Mouse (Mus musculus) frontal cortex, adult (tissue): ENCODE data around the gene Ikzf3.

Source experiments
- ATAC-seq: cut with Nextera tagmentation; 2 replicates; pipeline ENCODE4 v1.9.2; 2017; ENCODE audit warnings: mild to moderate bottlenecking, moderate library complexity, mixed read lengths; ENCODE audit not compliant: low TSS enrichment

Ikzf3 gene

DNA sequence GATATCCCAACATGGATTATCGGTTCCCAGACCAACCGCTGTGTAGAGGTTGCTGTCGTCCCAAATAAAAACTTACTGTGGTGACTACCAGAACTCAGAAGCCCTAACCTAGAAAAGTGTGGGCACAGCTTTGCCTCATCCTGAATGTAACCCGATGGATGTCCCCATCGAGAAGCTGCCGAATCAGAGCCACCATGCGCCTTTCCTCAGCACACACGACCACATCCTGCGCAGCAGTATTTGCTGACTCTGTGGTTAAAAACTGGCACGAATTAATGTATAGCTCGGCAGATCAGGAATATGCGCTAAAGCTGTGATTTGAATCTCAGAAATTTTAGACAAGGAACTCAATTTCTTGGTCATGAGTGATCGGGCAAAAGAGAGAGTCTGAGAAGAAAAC, 33.0 kb downstream of the Ikzf3 start:
- no peak for ATAC-seq

DNA sequence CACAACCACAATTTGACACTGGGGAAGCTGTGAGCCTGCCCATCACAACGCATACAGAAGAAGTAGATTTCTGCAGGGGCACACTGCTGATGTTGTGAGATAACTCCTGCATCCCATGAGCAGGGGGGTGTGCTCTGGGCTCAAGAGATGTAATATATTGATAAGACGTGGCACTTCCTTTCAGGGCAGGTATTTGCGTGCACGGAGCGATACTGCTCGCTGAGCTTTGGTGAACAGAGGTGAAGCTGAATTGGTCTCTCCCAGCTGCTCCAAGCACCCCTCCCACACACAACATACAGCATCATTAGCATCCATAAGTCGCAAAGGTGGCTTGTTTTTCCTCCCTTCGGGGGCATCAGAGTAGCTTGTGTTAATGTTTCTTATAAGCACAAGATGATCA, 35.7 kb downstream of the Ikzf3 start:
- ATAC-seq: no peak

DNA sequence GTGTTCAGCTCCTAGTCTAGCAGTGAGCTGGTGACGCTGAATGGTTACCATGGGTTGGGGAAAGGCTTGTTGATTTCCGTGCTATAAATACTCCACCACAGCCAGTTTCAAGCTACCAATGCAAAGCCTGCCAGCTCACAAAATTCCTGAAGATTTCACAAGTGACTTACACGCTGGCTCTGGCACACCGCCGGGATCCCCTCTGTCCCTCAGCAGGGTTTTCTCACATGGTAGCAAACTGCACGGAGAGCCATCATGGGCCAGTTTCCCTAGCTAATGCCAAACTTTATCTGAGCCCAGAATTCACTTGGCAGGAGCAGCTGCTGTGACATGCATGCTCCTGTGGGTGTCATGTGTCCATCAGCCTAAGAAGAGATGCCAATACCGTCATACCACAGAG, 36.4 kb downstream of the Ikzf3 start:
- ATAC-seq: no peak; the same call in 1 of the 2 replicates

DNA sequence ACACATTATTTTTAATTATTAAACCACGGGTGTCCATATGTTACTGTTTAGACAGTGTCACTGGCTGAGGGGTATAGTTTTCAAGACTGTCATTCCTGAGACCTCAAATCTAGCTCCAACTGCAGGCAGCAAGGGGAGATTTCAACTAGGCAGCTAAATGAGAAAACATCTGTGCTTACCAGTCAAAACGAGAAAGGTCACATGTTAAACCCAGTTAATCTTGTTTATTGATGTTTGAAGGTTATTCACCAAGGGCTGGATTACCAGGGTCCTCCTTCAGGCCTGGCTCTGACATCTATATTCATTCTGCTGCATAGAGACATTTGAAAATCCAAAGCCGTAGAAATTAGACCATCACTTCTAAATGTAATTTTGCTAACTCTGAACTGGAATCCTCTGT, 40.9 kb downstream of the Ikzf3 start:
- no peak for ATAC-seq

DNA sequence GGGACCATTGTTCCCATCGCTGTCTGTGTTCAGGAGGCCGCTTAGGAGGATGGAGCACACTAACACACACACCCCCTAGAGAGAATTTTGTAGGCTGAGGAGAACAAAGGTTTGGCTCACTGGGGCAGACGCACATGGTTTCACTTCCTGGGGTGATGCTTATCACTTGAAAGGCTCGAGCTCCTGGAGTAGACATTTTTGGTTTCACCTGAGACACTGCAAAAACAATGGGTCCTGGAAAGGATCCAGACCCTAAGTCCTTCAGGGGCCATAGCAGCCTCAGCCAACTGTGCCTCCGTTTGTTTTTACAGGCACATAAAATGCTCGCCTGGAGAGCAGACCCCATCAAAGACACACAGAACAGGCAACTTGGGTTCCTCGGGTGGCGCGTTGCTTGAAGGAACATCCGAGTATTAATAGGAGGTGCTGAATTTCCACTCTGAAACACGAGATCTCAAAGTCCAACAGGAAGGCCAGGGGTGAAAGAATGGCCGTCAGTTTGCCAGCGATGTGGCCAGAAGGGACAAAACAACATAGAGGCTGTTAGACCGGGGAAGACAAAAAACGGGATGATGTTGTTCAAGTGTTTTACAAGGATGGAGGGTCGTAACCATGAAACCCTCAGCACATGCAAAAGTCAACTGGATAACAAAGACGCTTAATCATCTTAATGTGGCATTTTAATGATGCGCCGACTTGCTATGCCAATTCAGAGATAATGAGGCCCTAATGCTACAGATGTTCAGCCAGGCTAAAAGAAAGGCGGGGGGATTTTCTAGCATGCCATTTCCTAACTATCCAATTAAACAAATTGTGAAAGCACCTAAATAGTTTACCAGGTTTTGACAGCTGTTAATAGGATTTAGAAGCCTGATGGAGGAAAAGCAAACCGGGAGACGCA, 48.2 kb downstream of the Ikzf3 start:
- no peak for ATAC-seq

DNA sequence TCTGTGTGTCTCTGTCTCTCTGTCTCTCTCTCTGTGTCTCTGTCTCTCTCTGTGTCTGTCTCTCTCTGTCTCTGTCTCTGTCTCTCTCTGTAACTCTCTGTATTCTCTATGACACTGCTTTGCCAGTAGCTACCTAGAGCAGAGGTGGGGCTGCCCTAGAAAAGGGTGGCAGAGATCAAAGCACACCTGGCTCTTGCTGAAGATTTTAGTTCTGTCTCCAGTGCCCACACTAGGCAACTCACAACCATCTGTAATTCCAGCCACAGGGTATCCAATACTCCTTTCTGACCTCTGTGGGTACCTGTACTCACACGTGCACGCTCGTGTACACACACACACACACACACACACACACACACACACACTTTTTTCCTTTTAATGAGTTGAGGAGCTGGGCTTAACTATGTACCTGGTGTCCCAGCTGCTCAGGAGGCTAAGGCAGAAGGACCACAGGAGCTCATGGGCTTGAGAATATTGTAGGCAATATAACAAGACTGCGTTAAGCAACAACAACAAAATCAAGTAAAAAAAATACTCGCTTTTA, 50.6 kb downstream of the Ikzf3 start:
- no peak for ATAC-seq

DNA sequence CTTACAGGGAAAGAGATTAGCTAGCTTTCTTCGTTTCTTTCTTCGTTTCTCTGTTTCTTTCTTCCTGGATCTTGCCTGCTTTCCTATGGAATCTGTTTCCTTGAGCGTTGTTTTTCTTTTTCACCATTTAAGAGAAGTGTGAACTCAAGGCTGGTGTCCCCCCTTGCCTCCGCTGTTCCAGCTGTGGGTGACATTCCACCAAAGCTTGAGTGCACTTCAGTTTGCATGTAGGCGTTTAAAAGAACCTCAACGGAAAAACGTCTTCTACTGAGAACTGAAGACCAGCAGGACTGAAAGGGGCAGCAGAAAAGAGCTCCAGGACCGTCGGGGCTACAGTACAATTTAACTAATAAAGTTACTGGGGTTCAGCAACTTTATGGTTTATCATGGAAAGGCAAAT, 52.4 kb downstream of the Ikzf3 start:
- no peak for ATAC-seq

DNA sequence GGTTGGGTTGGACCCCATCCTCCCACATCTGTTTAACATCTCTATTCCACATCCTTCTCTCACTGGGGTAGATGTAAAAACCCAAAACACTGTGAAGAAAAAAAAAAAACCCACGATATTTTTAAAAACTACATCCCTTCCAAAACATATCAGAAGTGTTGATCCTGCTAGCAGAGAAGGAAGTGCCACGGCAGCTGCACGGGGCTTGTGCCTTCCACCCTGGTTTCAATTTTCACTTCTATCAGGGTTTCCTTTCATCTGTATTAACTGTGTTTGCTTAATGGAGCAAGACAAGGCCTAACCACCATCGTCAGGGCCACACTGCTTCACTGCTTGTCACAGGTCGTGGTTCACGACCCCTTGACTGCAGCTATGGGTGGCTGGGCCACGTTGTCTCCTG, 52.9 kb downstream of the Ikzf3 start:
- ATAC-seq: no peak

DNA sequence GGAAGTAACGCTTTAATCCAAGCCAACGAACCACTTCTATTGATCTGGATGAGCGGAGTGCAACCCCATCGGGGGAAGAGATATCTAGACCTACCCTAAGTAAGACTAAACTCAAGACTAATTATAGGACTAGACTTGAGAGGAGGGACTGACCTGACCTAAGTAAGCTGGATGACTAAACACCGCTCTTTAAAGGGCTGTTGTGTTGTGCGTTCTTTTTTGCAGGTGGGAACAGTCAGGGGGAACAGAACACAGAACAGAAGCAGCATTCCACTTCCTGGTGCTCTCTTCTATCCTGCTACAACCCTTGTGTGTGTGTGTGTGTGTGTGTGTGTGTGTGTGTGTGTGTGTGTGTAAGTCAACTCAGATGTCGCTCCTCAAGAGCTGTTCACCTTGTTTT, 54.3 kb downstream of the Ikzf3 start:
- no peak for ATAC-seq

DNA sequence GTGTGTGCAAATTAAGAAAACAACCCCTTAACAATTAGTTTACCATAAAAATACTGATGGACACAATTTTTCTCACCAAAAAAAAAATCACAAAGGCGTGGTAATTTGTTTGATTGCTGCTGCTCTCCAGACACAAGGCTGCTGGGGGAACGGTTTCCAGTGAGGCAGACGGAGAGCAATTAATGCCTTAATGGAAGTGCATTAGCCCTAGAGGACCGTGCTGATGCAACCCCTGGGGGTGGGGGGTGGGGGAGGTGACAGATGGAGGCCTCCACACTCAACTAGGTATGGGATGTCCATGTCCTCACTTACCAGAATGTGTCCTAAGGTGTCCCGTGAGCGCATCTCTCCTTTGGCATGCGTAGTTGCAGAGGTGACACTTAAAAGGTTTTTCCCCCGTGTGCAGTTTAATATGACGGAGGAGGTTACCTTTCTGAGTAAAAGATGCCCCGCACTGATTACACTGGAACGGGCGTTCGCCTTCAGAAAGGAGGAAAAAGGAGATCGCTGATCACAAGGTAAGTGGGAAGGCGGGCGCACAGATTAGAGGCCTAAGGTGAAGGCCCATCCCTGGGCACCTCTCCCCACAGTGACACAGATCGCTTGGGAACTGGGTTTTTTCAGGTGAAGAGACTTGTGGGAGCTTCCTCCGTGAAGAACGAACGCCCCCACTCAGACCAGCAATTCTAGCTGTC, 57.1 kb downstream of the Ikzf3 start:
- ATAC-seq: no peak

DNA sequence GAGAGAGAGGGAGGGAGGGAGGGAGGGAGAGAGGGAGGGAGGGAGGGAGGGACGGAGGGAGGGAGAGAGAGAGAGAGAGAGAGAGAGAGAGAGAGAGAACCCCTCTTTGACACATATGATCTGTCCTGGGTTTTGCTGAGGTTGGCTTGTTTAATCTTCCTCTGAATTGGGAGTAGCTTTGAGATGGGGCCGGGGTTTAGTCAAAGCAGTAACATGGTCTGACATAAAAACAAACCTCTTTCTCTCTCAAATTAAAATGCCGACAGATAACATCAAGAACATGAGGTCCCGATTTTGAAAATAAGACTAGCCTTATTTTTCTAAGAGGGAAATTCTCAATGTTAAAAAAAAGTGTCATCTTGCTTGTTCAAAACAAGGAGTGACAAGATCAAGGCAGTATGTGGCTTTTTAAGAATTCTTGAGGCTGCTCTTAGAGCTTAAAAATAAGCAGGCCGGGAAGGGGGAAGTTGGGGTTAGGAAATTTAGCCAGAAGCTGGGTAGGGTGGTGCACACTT, 58.2 kb downstream of the Ikzf3 start:
- ATAC-seq: no peak

DNA sequence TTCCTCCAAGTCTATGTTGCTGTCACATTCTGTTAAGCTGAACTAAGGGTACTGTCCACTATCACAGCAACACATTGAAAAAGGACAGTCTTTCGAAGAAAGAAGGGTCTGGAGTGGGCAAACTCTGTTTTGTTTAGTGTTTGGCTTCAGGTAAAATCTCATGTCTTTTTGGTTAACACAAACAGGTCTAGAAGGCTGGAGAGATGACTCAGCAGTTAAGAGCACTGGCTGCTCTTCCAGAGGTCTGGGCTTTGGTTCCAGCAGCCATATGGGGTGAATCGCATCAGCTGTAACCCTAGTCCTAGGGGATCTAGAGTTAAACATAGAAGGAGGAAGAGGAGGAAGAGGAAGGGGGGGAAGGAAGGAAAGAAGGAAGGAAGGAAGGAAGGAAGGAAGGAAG, 60.1 kb downstream of the Ikzf3 start:
- no peak for ATAC-seq

DNA sequence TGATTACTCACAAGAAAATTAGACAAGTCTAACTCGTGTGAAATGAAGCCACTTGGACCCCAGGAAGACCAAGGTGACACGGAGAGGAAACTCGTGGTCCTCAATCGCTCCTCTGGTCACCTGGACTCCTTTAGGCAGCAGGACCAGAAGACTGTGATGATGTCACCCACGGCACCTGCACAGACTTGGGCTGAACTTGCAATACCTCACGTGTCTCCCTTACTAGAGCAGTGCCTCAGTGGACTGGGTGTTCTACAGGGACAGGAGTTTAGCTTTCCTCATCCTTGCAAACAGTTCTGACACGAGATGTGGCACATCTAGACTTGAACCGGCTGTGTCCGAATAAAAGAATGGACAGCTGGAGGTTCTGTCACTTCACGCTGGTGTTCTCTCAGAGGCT, 63.8 kb downstream of the Ikzf3 start:
- ATAC-seq: no peak

DNA sequence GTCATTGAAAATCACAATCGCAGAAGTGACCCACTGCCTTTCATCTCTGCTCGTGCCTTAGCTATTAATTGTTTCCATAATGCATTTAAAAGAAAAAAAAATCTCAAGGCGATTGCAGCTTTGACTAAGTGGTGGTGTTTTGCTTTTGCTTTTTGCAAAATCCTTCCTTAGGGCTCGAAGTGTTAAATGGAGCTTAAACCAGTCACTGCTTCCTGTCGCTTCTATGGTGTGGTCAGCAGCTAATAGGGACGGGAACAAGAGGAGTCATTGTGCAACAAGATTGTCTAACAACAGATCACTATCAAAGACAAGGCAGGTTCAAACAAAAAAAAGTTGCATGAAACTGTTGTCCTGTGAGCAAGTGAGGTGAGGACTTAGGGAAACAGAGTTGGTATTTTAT, 64.6 kb downstream of the Ikzf3 start:
- no peak for ATAC-seq

DNA sequence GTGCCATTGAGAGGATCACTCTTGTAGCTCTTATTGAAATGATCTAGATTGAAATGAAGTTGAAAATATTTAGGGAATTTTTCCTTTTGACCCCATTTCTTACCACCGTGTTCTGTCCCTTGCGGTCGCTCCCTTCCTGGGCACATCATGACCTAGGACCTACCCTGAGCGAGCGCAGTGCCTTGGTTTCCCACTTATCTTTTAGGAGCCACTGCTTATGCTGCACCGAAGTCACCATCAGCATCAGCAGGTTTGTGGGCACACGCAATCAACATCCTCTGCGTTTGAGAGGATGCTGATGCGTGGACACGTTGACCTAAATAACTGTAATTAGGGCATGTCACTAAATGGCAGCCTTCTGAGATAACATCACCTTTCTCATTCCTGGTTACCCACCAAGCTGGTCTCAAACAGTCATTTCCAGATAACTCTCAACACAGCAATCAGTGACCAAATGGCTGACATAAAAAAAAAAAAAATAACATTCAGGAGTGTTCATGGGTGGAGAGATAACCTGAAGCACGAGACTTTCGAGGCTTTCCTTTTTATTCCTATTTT, 65.8 kb downstream of the Ikzf3 start:
- no peak for ATAC-seq

DNA sequence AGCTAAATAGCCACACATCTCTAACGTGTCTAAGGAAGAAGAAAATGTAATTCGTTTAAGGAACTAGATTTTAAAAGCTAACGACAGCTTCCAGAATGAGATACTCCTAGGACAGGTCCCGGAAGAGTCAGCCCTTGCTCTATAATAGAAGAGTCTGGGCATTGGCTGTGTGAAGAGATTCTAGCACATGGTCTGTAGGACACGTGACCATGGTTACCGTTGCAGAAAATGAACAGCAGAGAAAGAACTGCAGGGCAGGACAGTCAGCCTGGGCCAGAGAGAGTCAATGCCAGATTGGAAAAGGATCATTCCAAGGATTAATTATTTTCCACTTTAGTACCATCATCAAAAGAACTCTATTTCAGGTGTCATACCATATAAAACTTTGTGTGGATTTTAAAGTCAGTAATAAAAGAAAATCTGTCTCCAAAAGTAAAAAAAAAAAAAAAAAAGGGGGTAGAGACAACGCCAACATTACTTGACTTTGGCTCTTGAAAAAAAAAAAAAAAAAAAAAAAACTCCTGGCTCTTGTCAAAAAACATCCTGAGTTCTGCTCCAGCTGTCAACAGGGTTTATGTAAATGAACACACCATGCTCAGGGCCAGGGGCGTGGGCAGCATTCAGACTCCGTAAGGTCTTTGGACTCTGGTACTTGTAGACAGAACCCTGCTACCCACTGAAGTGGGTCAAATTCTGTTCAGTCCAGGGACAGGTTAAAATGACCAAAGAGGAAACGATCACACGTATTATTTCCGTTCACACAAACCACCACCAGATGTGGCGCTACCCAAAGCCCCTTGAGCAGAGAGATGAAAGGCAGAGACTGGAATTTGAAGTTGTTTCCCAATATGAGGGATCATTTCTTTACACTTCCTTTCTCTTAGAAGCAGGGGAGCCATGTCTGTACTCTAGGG, 66.5 kb downstream of the Ikzf3 start:
- ATAC-seq: no peak

DNA sequence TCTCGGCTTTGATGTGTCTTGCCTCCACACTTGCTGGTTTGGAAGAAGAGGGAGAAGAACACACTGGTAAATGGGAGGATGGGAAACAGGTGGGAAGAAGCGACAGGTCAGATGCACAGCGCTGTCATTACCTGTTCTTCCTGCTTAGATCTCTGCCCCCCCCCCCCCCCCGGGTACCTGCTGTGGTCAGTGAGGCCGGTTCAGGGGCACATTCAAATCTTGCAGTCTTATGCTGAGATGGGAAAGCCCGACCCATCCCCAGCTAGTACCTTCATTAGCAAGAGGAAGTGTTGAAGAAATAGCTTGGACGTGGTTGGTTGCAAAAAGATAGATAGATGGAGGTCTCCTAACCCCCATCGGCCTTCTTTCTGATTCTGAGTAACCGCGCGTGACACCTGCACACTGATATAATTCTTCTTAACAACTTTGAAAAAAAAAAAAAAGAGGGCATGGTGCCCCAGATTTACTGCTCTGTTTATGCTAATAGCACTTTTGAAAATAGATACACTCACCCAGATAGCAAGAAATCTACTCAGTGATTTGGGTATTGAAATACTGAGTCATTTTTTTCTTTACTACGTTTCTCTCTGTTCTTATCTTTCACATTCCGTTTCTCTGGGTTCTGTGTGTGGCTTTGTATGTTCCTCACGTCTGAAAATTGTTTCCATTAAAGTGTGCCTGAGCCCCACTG, 68.7 kb downstream of the Ikzf3 start:
- ATAC-seq: no peak

DNA sequence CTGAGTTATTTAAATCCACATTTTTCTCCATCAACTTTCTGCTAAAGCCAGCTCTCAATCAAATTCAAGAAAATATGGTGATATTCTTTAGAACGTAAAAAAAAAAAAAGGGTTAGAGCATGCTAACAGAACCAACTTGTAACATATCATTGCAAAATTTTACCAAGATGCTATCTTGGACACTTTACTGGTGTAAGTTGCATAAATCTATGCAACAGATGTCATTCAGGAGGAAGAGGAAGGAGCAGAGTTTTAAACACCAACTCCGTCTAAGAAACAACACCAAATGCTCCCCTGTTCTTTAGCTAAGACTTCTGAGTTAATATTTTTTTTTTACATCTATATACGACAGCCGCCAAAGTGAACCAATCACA, 69.4 kb downstream of the Ikzf3 start:
- ATAC-seq: no peak

DNA sequence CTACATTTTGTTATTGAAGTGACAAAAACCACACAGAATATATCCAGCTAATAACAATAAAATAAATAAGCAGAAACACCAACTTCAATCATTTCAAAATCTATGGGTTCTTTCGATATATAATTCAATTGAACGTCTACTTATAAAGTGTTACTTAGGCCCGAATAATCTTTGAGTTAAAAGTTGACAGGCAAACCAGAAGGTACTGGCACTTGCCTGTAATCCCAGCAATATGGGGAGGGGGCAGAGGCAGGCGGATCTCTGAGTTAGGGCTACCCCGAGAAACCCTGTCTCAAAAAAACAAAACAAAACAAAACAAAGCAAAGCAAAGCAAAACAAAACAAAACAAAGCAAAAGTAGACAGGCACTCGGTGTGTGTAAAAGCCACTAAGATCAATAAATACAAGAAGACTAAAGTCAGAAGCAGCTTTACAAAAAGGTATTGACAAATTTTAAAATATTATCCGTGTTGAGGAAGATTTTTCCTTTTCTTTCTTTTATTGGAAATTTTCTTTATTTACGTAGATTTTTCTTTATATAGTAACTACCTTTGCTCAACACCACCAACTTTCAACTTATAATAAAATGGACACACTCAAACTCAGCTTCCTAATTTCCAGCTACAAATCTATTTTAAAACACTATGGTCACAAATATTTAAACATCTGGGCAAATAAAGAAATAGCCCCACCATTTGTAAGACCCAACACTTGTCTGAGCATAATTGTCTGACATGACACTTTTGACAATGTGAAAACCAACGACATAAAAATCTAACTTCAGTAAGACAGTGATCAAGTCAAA, 70.0 kb downstream of the Ikzf3 start:
- no peak for ATAC-seq

DNA sequence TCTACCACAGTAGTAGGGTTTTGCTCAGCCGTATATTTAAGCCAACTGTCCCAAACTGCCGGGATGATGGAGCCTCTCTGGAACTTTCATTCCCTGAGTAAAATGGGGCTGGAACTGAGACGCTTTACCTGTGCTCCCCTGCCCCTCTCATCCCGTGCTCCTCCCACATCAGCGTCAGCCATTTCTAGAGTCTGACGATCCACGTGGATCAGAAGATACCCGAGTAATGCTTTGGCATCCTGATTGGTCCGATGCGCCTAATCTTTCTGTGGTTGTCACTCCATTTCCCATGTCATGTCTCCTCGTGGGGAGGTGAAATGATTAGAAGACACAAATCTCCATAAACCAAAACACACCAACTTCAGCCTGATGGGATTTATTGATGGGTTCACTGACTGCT, 70.9 kb downstream of the Ikzf3 start:
- ATAC-seq: no peak
